ENCODE assay signal across 12 mouse cellular contexts in genomic region chr8:57314216-57314615, GRCm38 (mm10). TPM values are rescaled to one million over a fixed set of nuclear protein-coding genes. Genes with fewer than 3 reads are reported as not detected.
DNase-seq lines count a peak whose midpoint lies in the region; ATAC-seq and TF ChIP-seq lines count a peak whose summit lies in the region.
"Had no signal": no experiment of that assay in that cellular context is flagged by ENCODE, and none has a peak within 500 bp of the region (broad histone marks: within the 10 kb centered on the region; RNA-seq: fewer than 3 reads in every experiment).

No protein-coding gene starts in this region.

- WGBS in embryonic facial prominence, embryonic 13.5 days: under 1% methylated on average over 10 of the region's 10 CpGs
- WGBS in limb, embryonic 15.5 days: 12% methylated on average over 10 of the region's 10 CpGs

- H3K9me3 ChIP-seq in embryonic facial prominence, embryonic 13.5 days: no peaks in the 10 kb centered on the region
- no peaks in the 10 kb centered on the region for H3K9me3 ChIP-seq in limb, embryonic 15.5 days
- H3K9me3 ChIP-seq: hindbrain, embryonic 15.5 days; neural tube, embryonic 13.5 days had no signal

- no peak for DNase-seq in left cerebral cortex, adult 2 months (ENCODE audit: extremely low spot score in 1 of 2, low spot score in 2 of 2)
- DNase-seq in left cerebral cortex, postnatal 14 days (ENCODE audit: low spot score in 2 of 2): no peak
- no peak for DNase-seq in cerebellum, postnatal 4 days (ENCODE audit: low spot score in 2 of 2)
- no peak for DNase-seq in right cerebral cortex, postnatal 36 days (ENCODE audit: low spot score in 2 of 2)
- DNase-seq: cerebellum, postnatal 36 days had no signal

- H3K27ac ChIP-seq in left cerebral cortex, adult 2 months: no peak overlapping the region
- no peak overlapping the region for H3K27ac ChIP-seq in bone marrow macrophage, adult 2 months (ENCODE audit: insufficient read depth, low read depth, low read length)
- H3K27ac ChIP-seq in embryonic facial prominence, embryonic 13.5 days: peak overlapping the region; percentile 68
- H3K27ac ChIP-seq in limb, embryonic 15.5 days: no peak overlapping the region
- H3K27ac ChIP-seq: hindbrain, embryonic 15.5 days; neural tube, embryonic 13.5 days had no signal

- H3K4me1 ChIP-seq in bone marrow macrophage, adult 2 months (ENCODE audit: control insufficient read depth, insufficient read depth, low read length): no peaks in the 10 kb centered on the region
- peaks cover 8% of the 10 kb centered on the region for H3K4me1 ChIP-seq in embryonic facial prominence, embryonic 13.5 days
- peaks cover 6% of the 10 kb centered on the region; the same call in 1 of the 2 replicates for H3K4me1 ChIP-seq in limb, embryonic 15.5 days
- H3K4me1 ChIP-seq: hindbrain, embryonic 15.5 days had no signal

- H3K9ac ChIP-seq in embryonic facial prominence, embryonic 13.5 days: no peak overlapping the region
- H3K9ac ChIP-seq in limb, embryonic 15.5 days: no peak overlapping the region
- H3K9ac ChIP-seq: hindbrain, embryonic 15.5 days; neural tube, embryonic 13.5 days had no signal

- no peaks in the 10 kb centered on the region for H3K36me3 ChIP-seq in embryonic facial prominence, embryonic 13.5 days
- no peaks in the 10 kb centered on the region for H3K36me3 ChIP-seq in limb, embryonic 15.5 days
- H3K36me3 ChIP-seq: hindbrain, embryonic 15.5 days; neural tube, embryonic 13.5 days had no signal

- H3K4me3 ChIP-seq in left cerebral cortex, adult 2 months: no peak overlapping the region
- no peak overlapping the region for H3K4me3 ChIP-seq in bone marrow macrophage, adult 2 months (ENCODE audit: insufficient read depth, low read length)
- peak overlapping the region; percentile 19; the same call in 1 of the 2 replicates for H3K4me3 ChIP-seq in embryonic facial prominence, embryonic 13.5 days
- H3K4me3 ChIP-seq in limb, embryonic 15.5 days: no peak overlapping the region
- H3K4me3 ChIP-seq: hindbrain, embryonic 15.5 days; neural tube, embryonic 13.5 days had no signal

- TF ChIP-seq CTCF in left cerebral cortex, adult 2 months (IDR thresholded peaks at IDR 0.05): peak; percentile 5
- peak; percentile 23; the same call in 1 of the 2 replicates for TF ChIP-seq CTCF in bone marrow macrophage, adult 2 months (IDR thresholded peaks at IDR 0.05; ENCODE audit: low read depth, low read length)

- no peak for ATAC-seq in embryonic facial prominence, embryonic 13.5 days (ENCODE audit: insufficient number of reproducible peaks, insufficient read depth, low FRiP score, low TSS enrichment, low read depth)
- ATAC-seq in limb, embryonic 15.5 days (ENCODE audit: insufficient number of reproducible peaks, low FRiP score, low TSS enrichment, low read depth): no peak
- ATAC-seq: activated CD4-positive, CD25-positive, alpha-beta regulatory T cell, adult 4 months had no signal

- peaks cover 87% of the 10 kb centered on the region for H3K27me3 ChIP-seq in embryonic facial prominence, embryonic 13.5 days
- H3K27me3 ChIP-seq in limb, embryonic 15.5 days: peaks cover 42% of the 10 kb centered on the region

- TF ChIP-seq POLR2A in bone marrow macrophage, adult 2 months (IDR thresholded peaks at IDR 0.05; ENCODE audit: borderline replicate concordance, low read depth, low read length): no peak

- peak overlapping the region; percentile 44 for H3K4me2 ChIP-seq in embryonic facial prominence, embryonic 13.5 days
- H3K4me2 ChIP-seq in limb, embryonic 15.5 days: 0 out of 2 replicates have a peak overlapping the region, but pooled peaks have one; percentile 26
- H3K4me2 ChIP-seq: hindbrain, embryonic 15.5 days; neural tube, embryonic 13.5 days had no signal

- intact Hi-C loops in left cerebral cortex, adult 2 months (cut with DNase I): loop anchor here (5.0 kb wide), 1 partner anchor 33 kb away; no protein-coding TSS in a partner anchor
- intact Hi-C loops in left cerebral cortex, postnatal 14 days (cut with DNase I): loop anchor here (5.0 kb wide), 1 partner anchor 33 kb away; no protein-coding TSS in a partner anchor

RNA-seq across cellular contexts. Expression of gene Hand2, which starts 6.6 kb away (rescaled TPM):
- total RNA-seq in left cerebral cortex, adult 2 months (2021): not detected
- not detected for total RNA-seq in left cerebral cortex, postnatal 14 days (2021)
- not detected in 2 replicates for polyA plus RNA-seq in bone marrow macrophage, adult 2 months (2012; ENCODE audit: insufficient read depth, insufficient read length, missing spikeins)
- polyA plus RNA-seq in embryonic facial prominence, embryonic 13.5 days (2015; fragmentation: Nextera tagmentation; extraction: Ambion mirVana): 2.8 and 8.3 TPM in 2 replicates
- 5.0 and 6.6 TPM in 2 replicates for polyA plus RNA-seq in limb, embryonic 15.5 days (2015; fragmentation: Nextera tagmentation; extraction: Ambion mirVana)
- total RNA-seq: left cerebral cortex, postnatal 36 days had no signal
- polyA plus RNA-seq: activated CD4-positive, CD25-positive, alpha-beta regulatory T cell, adult 4 months; hindbrain, embryonic 15.5 days had no signal
